Mouse (Mus musculus) cerebellum, adult 2 months (tissue): ENCODE results near the gene Gm42957.

Experiments used
- CTCF ChIP-seq: fragments of 200-500 bp; IDR thresholded peaks from 2 replicates; pipeline ENCODE4 v1.5.1; 2011; ENCODE audit warnings: low read depth, mild to moderate bottlenecking, control low read depth, low read length, moderate library complexity, borderline replicate concordance; ENCODE audit not compliant: insufficient read depth
- POLR2A ChIP-seq: fragments of 200-500 bp; IDR thresholded peaks from 2 replicates; pipeline ENCODE4 v1.6.1; 2011; ENCODE audit warnings: low read length, control low read depth, borderline replicate concordance; ENCODE audit not compliant: insufficient read depth

DNA sequence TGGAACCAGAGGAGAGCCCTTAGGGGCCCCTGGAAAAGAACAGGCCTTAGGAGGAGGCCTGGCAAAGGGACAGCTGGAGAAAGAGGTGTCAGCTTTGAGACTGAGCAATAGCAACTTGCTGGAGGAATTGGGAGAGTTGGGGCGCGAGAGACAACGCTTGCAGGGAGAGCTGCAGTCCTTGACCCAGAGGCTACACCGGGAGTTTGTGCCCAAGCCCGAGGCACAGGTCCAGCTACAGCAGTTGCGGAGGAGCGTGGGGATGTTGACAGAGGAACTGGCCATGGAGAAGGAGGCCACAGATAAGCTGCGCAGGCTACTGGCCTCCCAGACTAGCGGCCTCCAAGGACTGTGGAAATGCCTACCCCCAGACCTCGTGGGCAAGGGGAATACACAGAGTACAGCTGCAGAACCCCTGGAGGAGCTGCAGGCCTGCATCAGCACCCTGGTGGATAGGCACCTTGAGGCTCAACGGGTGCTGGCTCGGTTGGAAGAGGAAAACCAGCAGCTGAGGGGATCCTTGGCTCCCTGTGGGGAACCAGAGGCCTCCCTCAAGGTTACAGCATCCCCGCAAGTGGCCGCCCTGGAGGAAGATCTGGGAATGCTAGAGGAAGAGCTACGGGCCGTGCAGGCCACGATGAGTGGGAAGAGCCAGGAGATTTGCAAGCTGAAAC lies 49.0 kb downstream of the Gm42957 start:
- no peak for TF ChIP-seq CTCF
- TF ChIP-seq POLR2A: no peak
